Mouse (Mus musculus) bone marrow macrophage, adult 2 months (primary cell): ENCODE data around the gene Elmo1.

Experiments used
- CTCF ChIP-seq: IDR thresholded peaks from 2 replicates; pipeline ENCODE4 v1.5.1; 2012; ENCODE audit warnings: low read depth, mild to moderate bottlenecking, low read length, moderate library complexity
- POLR2A ChIP-seq: IDR thresholded peaks from 2 replicates; pipeline ENCODE4 v1.6.1; 2012; ENCODE audit warnings: mild to moderate bottlenecking, low read depth, low read length, borderline replicate concordance

- TF ChIP-seq CTCF, result no peak
- TF ChIP-seq POLR2A, result no peak
These were observed 49.1 kb upstream of the Elmo1 start for GRCm38 (mm10) chr13:20041169-20041830.
